Mouse (Mus musculus): ENCODE results near the gene Irf4. TPM values are rescaled to one million over a fixed set of nuclear protein-coding genes. Genes with fewer than 3 reads are reported as not detected.

Irf4 gene
- total and polyA plus RNA-seq, 2 experiments from 2014 or later = 0.02 to 0.38 TPM

DNA sequence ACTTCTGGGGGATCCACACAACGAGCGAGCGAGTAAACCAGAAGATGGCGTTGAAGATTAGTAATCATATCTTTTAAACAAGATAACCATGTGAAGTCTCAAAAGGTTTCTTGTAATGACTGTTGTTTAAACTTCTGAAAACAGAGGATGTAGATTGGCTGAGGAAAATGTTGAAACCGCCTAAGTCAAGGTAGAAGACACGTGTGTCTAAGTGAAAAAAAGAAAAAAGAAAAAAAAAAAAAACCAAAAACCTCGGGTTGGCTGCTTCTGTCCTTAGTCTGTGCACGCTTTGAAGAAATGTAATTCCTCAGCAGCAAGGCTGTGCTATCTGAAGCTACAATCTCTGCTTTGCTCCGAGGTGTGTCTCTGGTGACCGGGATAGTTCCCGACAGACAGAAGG is 1.5 kb upstream of the Irf4 start:
- TF ChIP-seq CTCF (IDR thresholded peaks at IDR 0.05; ENCODE audit: low read depth) = no peak
- H3K4me3 ChIP-seq (ENCODE audit: low read depth, low read length) = no peak overlapping the region
- no peak overlapping the region for H3K4me2 ChIP-seq (ENCODE audit: low read depth)
- no peak for DNase-seq
- ATAC-seq = no peak
- WGBS = 73% methylated on average over 11 of the region's 11 CpGs
- peaks cover 10% of the 10 kb centered on the region; the same call in 1 of the 2 replicates for H3K4me1 ChIP-seq (ENCODE audit: insufficient read depth)
- no peak overlapping the region for H3K27ac ChIP-seq (ENCODE audit: low read depth, low read length)
- no peaks in the 10 kb centered on the region for H3K9me3 ChIP-seq (ENCODE audit: low read length)
- H3K36me3 ChIP-seq (ENCODE audit: insufficient read depth) = no peaks in the 10 kb centered on the region
- H3K9ac ChIP-seq = no peak overlapping the region
- H3K27me3 ChIP-seq (ENCODE audit: insufficient read depth, low read length) = peaks cover 53% of the 10 kb centered on the region

DNA sequence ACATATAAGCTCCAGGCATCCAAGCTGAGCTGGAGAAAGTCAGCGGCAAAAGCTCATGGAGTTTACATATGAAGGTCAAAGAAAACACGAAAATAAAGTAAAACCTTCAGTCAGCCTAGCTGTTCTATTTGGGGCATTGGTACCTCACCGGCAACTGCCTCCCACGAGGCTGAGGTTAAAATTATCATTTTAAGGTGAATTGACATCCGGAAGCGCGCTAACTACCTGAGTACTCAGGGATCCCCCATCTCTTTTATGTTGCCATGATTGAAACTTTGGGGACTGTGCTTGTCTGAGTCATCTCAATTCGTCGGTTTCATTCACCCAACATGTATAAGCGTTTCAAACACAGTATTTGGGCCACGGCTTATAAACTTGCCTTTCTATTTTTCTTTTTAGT is 705 bp upstream of the Irf4 start:
- no peak overlapping the region for H3K27ac ChIP-seq (ENCODE audit: low read depth, low read length)
- WGBS = 52% methylated on average over 11 of the region's 11 CpGs
- H3K9ac ChIP-seq = no peak overlapping the region
- no peak for DNase-seq
- no peak for TF ChIP-seq CTCF (IDR thresholded peaks at IDR 0.05; ENCODE audit: low read depth)
- H3K9me3 ChIP-seq (ENCODE audit: low read length) = no peaks in the 10 kb centered on the region
- H3K4me2 ChIP-seq (ENCODE audit: low read depth) = no peak overlapping the region; the same call in 1 of the 2 replicates
- peaks cover 53% of the 10 kb centered on the region for H3K27me3 ChIP-seq (ENCODE audit: insufficient read depth, low read length)
- no peak overlapping the region for H3K4me3 ChIP-seq (ENCODE audit: low read depth, low read length)
- peaks cover 10% of the 10 kb centered on the region; the same call in 1 of the 2 replicates for H3K4me1 ChIP-seq (ENCODE audit: insufficient read depth)
- H3K36me3 ChIP-seq (ENCODE audit: insufficient read depth) = no peaks in the 10 kb centered on the region
- no peak for ATAC-seq

DNA sequence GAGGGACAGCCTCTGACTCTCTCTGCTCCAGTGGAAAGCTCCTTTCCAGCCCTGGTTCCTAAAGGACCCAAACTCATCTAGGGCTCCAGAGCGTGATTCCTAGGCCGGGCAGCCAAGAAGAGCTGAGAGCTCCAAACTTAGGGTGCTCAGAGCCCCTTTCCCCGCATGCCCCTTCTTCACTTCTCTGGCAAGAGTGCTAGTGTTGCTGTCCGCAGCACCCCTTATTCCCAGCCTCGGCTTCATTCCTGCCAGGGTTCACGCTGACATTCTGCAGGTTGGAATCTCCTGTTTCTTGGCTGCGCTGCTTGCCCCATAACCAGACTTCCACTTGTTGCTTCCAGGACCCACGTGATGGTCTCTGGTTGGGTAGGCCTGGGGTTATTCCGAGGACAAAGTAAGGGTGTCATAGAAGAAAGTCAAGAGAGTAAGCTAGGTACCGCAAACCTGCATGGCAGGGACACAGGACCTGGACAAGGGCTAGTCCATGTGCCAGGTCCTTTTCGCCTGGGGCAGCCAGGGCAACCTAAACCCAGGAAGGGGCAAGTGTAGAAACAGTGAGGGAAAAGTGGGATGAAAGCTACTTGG is 623 bp downstream of the Irf4 start:
- H3K4me3 ChIP-seq (ENCODE audit: low read depth, low read length) = peak overlapping the region; percentile 37
- ATAC-seq (no peak), DNase-seq (no peak)
- H3K9me3 ChIP-seq (ENCODE audit: low read length) = no peaks in the 10 kb centered on the region
- no peak overlapping the region for H3K9ac ChIP-seq
- WGBS = 6% methylated on average over 11 of the region's 11 CpGs
- H3K4me2 ChIP-seq (ENCODE audit: low read depth) = peak overlapping the region; percentile 71
- H3K27ac ChIP-seq (ENCODE audit: low read depth, low read length) = no peak overlapping the region
- peaks cover 10% of the 10 kb centered on the region; the same call in 1 of the 2 replicates for H3K4me1 ChIP-seq (ENCODE audit: insufficient read depth)
- no peaks in the 10 kb centered on the region for H3K36me3 ChIP-seq (ENCODE audit: insufficient read depth)
- TF ChIP-seq CTCF (IDR thresholded peaks at IDR 0.05; ENCODE audit: low read depth) = no peak
- H3K27me3 ChIP-seq (ENCODE audit: insufficient read depth, low read length) = peaks cover 53% of the 10 kb centered on the region

DNA sequence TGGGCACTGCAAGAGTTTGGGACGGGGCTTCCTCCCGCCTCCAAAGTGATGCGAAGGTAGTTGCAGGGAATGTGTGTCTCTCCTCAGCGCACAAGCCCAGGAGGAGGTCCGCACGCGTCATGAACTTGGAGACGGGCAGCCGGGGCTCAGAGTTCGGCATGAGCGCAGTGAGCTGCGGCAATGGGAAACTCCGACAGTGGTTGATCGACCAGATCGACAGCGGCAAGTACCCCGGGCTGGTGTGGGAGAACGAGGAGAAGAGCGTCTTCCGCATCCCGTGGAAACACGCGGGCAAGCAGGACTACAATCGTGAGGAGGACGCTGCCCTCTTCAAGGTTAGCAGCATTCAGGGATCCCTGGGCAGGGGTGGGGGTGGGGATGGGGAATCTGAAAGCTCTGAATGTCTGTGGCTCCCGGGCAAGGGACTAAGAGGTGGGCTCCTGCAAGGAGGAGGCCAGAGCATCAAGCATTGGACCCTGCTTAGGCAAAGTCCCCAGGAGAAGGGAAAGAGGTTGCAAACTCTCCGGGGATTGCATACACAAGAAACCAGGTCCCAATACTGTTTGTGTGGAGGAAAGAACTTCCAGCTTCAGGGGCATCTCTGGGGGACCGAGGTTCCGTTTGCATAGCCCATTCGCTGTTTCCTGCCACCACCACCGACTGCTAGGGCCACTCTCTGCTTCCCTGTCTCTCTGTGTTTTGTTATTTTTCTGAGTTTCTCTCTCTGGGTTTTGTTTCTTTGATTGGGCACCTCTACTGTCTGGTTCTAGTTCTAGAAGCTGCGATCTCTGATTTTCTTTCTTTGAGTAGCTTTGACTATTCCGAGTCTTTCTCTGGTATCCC is 1.7 kb downstream of the Irf4 start:
- 0 out of 2 replicates have a peak, but pooled peaks have one; percentile 21 for ATAC-seq
- peaks cover 53% of the 10 kb centered on the region for H3K27me3 ChIP-seq (ENCODE audit: insufficient read depth, low read length)
- peak overlapping the region; percentile 37 for H3K4me3 ChIP-seq (ENCODE audit: low read depth, low read length)
- H3K4me1 ChIP-seq (ENCODE audit: insufficient read depth) = peaks cover 10% of the 10 kb centered on the region; the same call in 1 of the 2 replicates
- H3K27ac ChIP-seq (ENCODE audit: low read depth, low read length) = no peak overlapping the region
- peak overlapping the region; percentile 71 for H3K4me2 ChIP-seq (ENCODE audit: low read depth)
- no peaks in the 10 kb centered on the region for H3K9me3 ChIP-seq (ENCODE audit: low read length)
- no peak for TF ChIP-seq CTCF (IDR thresholded peaks at IDR 0.05; ENCODE audit: low read depth)
- no peaks in the 10 kb centered on the region for H3K36me3 ChIP-seq (ENCODE audit: insufficient read depth)
- 3% methylated on average over 33 of the region's 33 CpGs for WGBS
- no peak for DNase-seq
- no peak overlapping the region for H3K9ac ChIP-seq

DNA sequence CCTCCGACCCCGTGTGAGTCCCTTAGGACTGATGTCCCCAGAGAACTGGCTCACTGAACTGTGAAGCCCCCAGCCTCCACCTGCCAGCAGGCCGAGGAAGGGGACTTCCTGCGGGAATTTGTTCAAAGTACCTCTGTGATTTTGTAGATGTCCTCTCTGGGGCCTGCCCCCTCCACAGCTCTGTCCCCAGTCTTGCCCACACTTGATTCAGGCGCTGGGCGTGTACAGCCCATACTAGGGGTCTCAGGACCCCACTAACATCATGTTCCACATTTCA is 2.2 kb downstream of the Irf4 start:
- H3K4me3 ChIP-seq (ENCODE audit: low read depth, low read length) = no peak overlapping the region
- H3K36me3 ChIP-seq (ENCODE audit: insufficient read depth) = no peaks in the 10 kb centered on the region
- H3K9ac ChIP-seq = no peak overlapping the region
- no peak overlapping the region for H3K4me2 ChIP-seq (ENCODE audit: low read depth)
- DNase-seq (no peak), ATAC-seq (no peak)
- TF ChIP-seq CTCF (IDR thresholded peaks at IDR 0.05; ENCODE audit: low read depth) = no peak
- peaks cover 53% of the 10 kb centered on the region for H3K27me3 ChIP-seq (ENCODE audit: insufficient read depth, low read length)
- H3K9me3 ChIP-seq (ENCODE audit: low read length) = no peaks in the 10 kb centered on the region
- peaks cover 10% of the 10 kb centered on the region; the same call in 1 of the 2 replicates for H3K4me1 ChIP-seq (ENCODE audit: insufficient read depth)
- 23% methylated on average over 6 of the region's 6 CpGs for WGBS
- no peak overlapping the region for H3K27ac ChIP-seq (ENCODE audit: low read depth, low read length)

DNA sequence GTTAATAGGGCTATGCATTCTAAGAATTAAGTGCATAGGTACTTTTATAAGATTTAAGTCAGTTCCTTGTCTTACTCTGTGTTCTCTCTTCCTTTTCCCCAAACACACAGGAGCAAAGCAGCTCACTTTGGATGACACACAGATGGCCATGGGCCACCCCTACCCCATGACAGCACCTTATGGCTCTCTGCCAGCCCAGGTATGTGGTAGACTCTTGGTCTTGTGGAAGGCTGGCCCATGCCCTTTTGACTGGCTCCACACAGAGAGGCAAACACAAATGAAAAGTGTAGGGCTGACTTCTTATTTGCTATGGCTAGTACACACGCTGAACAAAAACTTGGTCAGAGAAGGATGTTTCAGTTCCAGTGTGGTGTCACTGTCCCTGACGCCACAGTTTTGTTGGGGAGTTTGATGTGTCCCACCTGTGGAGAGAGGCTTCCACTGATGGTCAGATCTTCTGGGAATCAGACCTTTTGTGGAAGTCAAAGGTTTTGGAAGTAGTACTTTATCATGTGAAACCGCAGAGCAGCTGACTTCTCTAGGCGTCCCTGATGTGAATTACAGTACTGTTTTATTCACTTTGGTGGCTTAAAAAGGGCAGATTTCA is 3.7 kb downstream of the Irf4 start:
- no peaks in the 10 kb centered on the region for H3K36me3 ChIP-seq (ENCODE audit: insufficient read depth)
- no peaks in the 10 kb centered on the region for H3K9me3 ChIP-seq (ENCODE audit: low read length)
- ATAC-seq (no peak), DNase-seq (no peak)
- no peak overlapping the region for H3K9ac ChIP-seq
- TF ChIP-seq CTCF (IDR thresholded peaks at IDR 0.05; ENCODE audit: low read depth) = no peak
- 85% methylated on average over 4 of the region's 4 CpGs for WGBS
- H3K27ac ChIP-seq (ENCODE audit: low read depth, low read length) = no peak overlapping the region
- peaks cover 10% of the 10 kb centered on the region; the same call in 1 of the 2 replicates for H3K4me1 ChIP-seq (ENCODE audit: insufficient read depth)
- H3K4me3 ChIP-seq (ENCODE audit: low read depth, low read length) = no peak overlapping the region
- H3K27me3 ChIP-seq (ENCODE audit: insufficient read depth, low read length) = peaks cover 41% of the 10 kb centered on the region
- H3K4me2 ChIP-seq (ENCODE audit: low read depth) = no peak overlapping the region

GRCm38 (mm10) chr13:30753441-30753840 is 4.4 kb downstream of the Irf4 start:
- Histone ChIP-seq H3K4me2 (ENCODE audit: low read depth) (no peak overlapping the region), H3K27me3 (ENCODE audit: insufficient read depth, low read length) (peaks cover 34% of the 10 kb centered on the region), H3K4me1 (ENCODE audit: insufficient read depth) (peaks cover 10% of the 10 kb centered on the region; the same call in 1 of the 2 replicates), H3K27ac (ENCODE audit: low read depth, low read length) (no peak overlapping the region), H3K9ac (no peak overlapping the region), H3K36me3 (ENCODE audit: insufficient read depth) (no peaks in the 10 kb centered on the region), H3K9me3 (ENCODE audit: low read length) (no peaks in the 10 kb centered on the region), H3K4me3 (ENCODE audit: low read depth, low read length) (no peak overlapping the region)
- WGBS = 90% methylated on average over 3 of the region's 3 CpGs
- no peak for ATAC-seq
- no peak for DNase-seq
- no peak for TF ChIP-seq CTCF (IDR thresholded peaks at IDR 0.05; ENCODE audit: low read depth)
